12 mouse cellular contexts compared by ENCODE assay signal in genomic region chr11:113262062-113262461, GRCm38 (mm10).
A peak's percentile ranks its signal among the peaks of the same experiment; 100 is the strongest.
DNase-seq lines count a peak whose midpoint lies in the region; ATAC-seq lines count a peak whose summit lies in the region.
"Had no signal": no experiment of that assay in that cellular context is flagged by ENCODE, and none has a peak within 500 bp of the region (broad histone marks: within the 10 kb centered on the region; RNA-seq: fewer than 3 reads in every experiment).

No protein-coding gene starts in this region.

- no peaks in the 10 kb centered on the region for H3K9me3 ChIP-seq in heart, embryonic 12.5 days (replicated peaks)
- H3K9me3 ChIP-seq in neural tube, embryonic 13.5 days = no peaks in the 10 kb centered on the region
- H3K9me3 ChIP-seq in hindbrain, embryonic 14.5 days (ENCODE audit: control insufficient read depth, low read length) = no peaks in the 10 kb centered on the region

- H3K36me3 ChIP-seq in heart, embryonic 12.5 days = no peaks in the 10 kb centered on the region
- H3K36me3 ChIP-seq in neural tube, embryonic 13.5 days = no peaks in the 10 kb centered on the region
- H3K36me3 ChIP-seq in hindbrain, embryonic 14.5 days (replicated peaks; ENCODE audit: control insufficient read depth, insufficient read depth) = no peaks in the 10 kb centered on the region

- H3K27me3 ChIP-seq in heart, embryonic 12.5 days (replicated peaks) = no peaks in the 10 kb centered on the region
- no peaks in the 10 kb centered on the region for H3K27me3 ChIP-seq in neural tube, embryonic 13.5 days
- H3K27me3 ChIP-seq in hindbrain, embryonic 14.5 days (ENCODE audit: control insufficient read depth, insufficient read depth, low read length) = no peaks in the 10 kb centered on the region

- 24% methylated on average over 8 of the region's 8 CpGs for whole genome bisulfite sequencing in heart, embryonic 12.5 days
- WGBS in neural tube, embryonic 13.5 days = 29% methylated on average over 8 of the region's 8 CpGs
- 30% methylated on average over 8 of the region's 8 CpGs for WGBS in hindbrain, embryonic 14.5 days

- no peak overlapping the region for H3K9ac ChIP-seq in heart, embryonic 12.5 days
- H3K9ac ChIP-seq in neural tube, embryonic 13.5 days = no peak overlapping the region
- H3K9ac ChIP-seq in hindbrain, embryonic 14.5 days = no peak overlapping the region

- H3K4me2 ChIP-seq in heart, embryonic 12.5 days = peak overlapping the region; percentile 2; the same call in 1 of the 2 replicates
- H3K4me2 ChIP-seq in neural tube, embryonic 13.5 days = no peak overlapping the region
- H3K4me2 ChIP-seq in hindbrain, embryonic 14.5 days (replicated peaks) = no peak overlapping the region
- H3K4me2 ChIP-seq: liver, embryonic 11.5 days had no signal

- H3K4me1 ChIP-seq in heart, embryonic 12.5 days (replicated peaks) = peaks cover 30% of the 10 kb centered on the region
- peaks cover 35% of the 10 kb centered on the region for H3K4me1 ChIP-seq in neural tube, embryonic 13.5 days (replicated peaks)
- peaks cover 11% of the 10 kb centered on the region for H3K4me1 ChIP-seq in hindbrain, embryonic 14.5 days (replicated peaks; ENCODE audit: control insufficient read depth, insufficient read depth, low read length)

- no peak overlapping the region for H3K27ac ChIP-seq in heart, embryonic 12.5 days (ENCODE audit: poor library complexity, severe bottlenecking)
- H3K27ac ChIP-seq in neural tube, embryonic 13.5 days (replicated peaks) = 0 out of 2 replicates have a peak overlapping the region, but pooled peaks have one; percentile 6
- H3K27ac ChIP-seq in hindbrain, embryonic 14.5 days = no peak overlapping the region
- H3K27ac ChIP-seq: macrophage had no signal

- 0 out of 2 replicates have a peak, but pooled peaks have one; percentile 22 for ATAC-seq in heart, embryonic 12.5 days (ENCODE audit: insufficient number of reproducible peaks, low FRiP score)
- no peak for ATAC-seq in neural tube, embryonic 13.5 days (ENCODE audit: low read depth)
- peak; percentile 24; the same call in 1 of the 2 replicates for ATAC-seq in hindbrain, embryonic 14.5 days (ENCODE audit: low FRiP score)

- no peak for DNase-seq in heart, adult 11 months
- no peak for DNase-seq in neural tube, embryonic 10.5 days (ENCODE audit: extremely low spot score, low spot score)
- no peak for DNase-seq in hindbrain, embryonic 14.5 days (ENCODE audit: low spot score)
- DNase-seq in right cerebral cortex, postnatal 4 days = no peak
- DNase-seq in thymus, postnatal 36 days = no peak
- DNase-seq in gastrocnemius, postnatal 25 days = no peak
- DNase-seq: kidney, adult 18-20 months; thymus, adult 18-20 months had no signal

- H3K4me3 ChIP-seq in heart, embryonic 12.5 days = no peak overlapping the region
- H3K4me3 ChIP-seq in neural tube, embryonic 13.5 days = no peak overlapping the region
- no peak overlapping the region for H3K4me3 ChIP-seq in hindbrain, embryonic 14.5 days (replicated peaks; ENCODE audit: low read length)
